Mouse (Mus musculus) liver, adult 2 months (tissue): ENCODE measurements around the gene Msh3. TPM values are rescaled to one million over a fixed set of nuclear protein-coding genes. Genes with fewer than 3 reads are reported as not detected.

Experiments
- DNase-seq: peaks from one replicate; pipeline ENCODE4 v3.0.0-alpha.2; 2011; ENCODE audit warnings: low read depth, low spot score; ENCODE audit errors: extremely low read depth
- H3K27ac ChIP-seq: fragments of 200-500 bp; replicated peaks from 2 replicates; pipeline ENCODE4 v1.5.1; 2012; ENCODE audit warnings: low read depth, mild to moderate bottlenecking, control low read depth, inconsistent platforms, low read length; ENCODE audit not compliant: insufficient read depth
- H3K27me3 ChIP-seq: fragments of 200-500 bp; 2 replicates; pipeline ENCODE4 v1.6.1; 2012; ENCODE audit warnings: mild to moderate bottlenecking, moderate library complexity, low read length, inconsistent platforms; ENCODE audit not compliant: control insufficient read depth, insufficient read depth
- H3K36me3 ChIP-seq: fragments of 200-500 bp; 2 replicates; pipeline ENCODE4 v1.6.1; 2012; ENCODE audit warnings: low read length, inconsistent platforms; ENCODE audit not compliant: control insufficient read depth, insufficient read depth
- H3K4me1 ChIP-seq: fragments of 200-500 bp; 2 replicates; pipeline ENCODE4 v1.6.1; 2011; ENCODE audit warnings: low read length; ENCODE audit not compliant: control insufficient read depth, insufficient read depth
- H3K4me3 ChIP-seq: fragments of 200-500 bp; 2 replicates; pipeline ENCODE4 v1.5.1; 2011; ENCODE audit warnings: low read depth, mild to moderate bottlenecking, control low read depth, low read length, moderate library complexity; ENCODE audit not compliant: insufficient read depth
- H3K79me2 ChIP-seq: fragments of 200-500 bp; 2 replicates; pipeline ENCODE4 v1.6.1; 2012; ENCODE audit warnings: inconsistent platforms, mild to moderate bottlenecking, low read length, moderate library complexity; ENCODE audit not compliant: control insufficient read depth, insufficient read depth
- H3K9ac ChIP-seq: fragments of 200-500 bp; 2 replicates; pipeline ENCODE4 v1.6.1; 2012; ENCODE audit warnings: low read depth, mild to moderate bottlenecking, control low read depth, inconsistent platforms, low read length
- CTCF ChIP-seq: fragments of 200-500 bp; IDR thresholded peaks from 2 replicates; pipeline ENCODE4 v1.5.1; 2011; ENCODE audit warnings: low read depth, low read length, control low read depth
- POLR2A ChIP-seq: fragments of 200-500 bp; IDR thresholded peaks from 2 replicates; pipeline ENCODE4 v1.6.1; 2011; ENCODE audit warnings: low read length, control low read depth; ENCODE audit not compliant: insufficient read depth; ENCODE audit errors: extremely low read depth
- WGBS: fragments of 180-500 bp; shearing (Covaris S2); methylation state at CpG from one replicate; pipeline ENCODE4 v1.1.7; 2018; 5-methylcytosine and 5-hydroxymethylcytosine counted together
- polyA plus RNA-seq: library from polyadenylated mRNA; depleted of rRNA; stranded (reverse); fragments of >200 nt; gene quantifications from 2 replicates; pipeline ENCODE4 v1.2.3, GENCODE M21; 2012
- total RNA-seq: library from RNA; depleted of rRNA; stranded (reverse); fragments of >200 nt; gene quantifications from 2 replicates; pipeline ENCODE4 v1.2.3, GENCODE M21; 2014

Msh3 gene
- total and polyA plus RNA-seq, 2 experiments, result 3.0 to 16.9 TPM

- Histone ChIP-seq H3K27me3 (no peaks in the 10 kb centered on the region), H3K79me2 (no peaks in the 10 kb centered on the region), H3K4me1 (no peaks in the 10 kb centered on the region), H3K4me3 (no peak overlapping the region), H3K36me3 (peaks cover 5% of the 10 kb centered on the region), H3K27ac (no peak overlapping the region), H3K9ac (no peak overlapping the region)
- no peak for DNase-seq
- no peak for TF ChIP-seq CTCF
- TF ChIP-seq POLR2A, result no peak
- WGBS, result 76% methylated on average over 4 of the region's 4 CpGs
These were observed 63.2 kb downstream of the Msh3 start for GRCm38 (mm10) chr13:92291605-92292004.

- Histone ChIP-seq H3K4me3 (no peak overlapping the region), H3K9ac (no peak overlapping the region), H3K27ac (no peak overlapping the region), H3K4me1 (no peaks in the 10 kb centered on the region), H3K36me3 (peaks cover 1% of the 10 kb centered on the region; the same call in 1 of the 2 replicates), H3K79me2 (no peaks in the 10 kb centered on the region), H3K27me3 (no peaks in the 10 kb centered on the region)
- no peak for DNase-seq
- 88% methylated on average over 2 of the region's 2 CpGs for WGBS
- TF ChIP-seq CTCF, result no peak
- no peak for TF ChIP-seq POLR2A
These were observed 77.8 kb downstream of the Msh3 start for GRCm38 (mm10) chr13:92277027-92277426.

DNA sequence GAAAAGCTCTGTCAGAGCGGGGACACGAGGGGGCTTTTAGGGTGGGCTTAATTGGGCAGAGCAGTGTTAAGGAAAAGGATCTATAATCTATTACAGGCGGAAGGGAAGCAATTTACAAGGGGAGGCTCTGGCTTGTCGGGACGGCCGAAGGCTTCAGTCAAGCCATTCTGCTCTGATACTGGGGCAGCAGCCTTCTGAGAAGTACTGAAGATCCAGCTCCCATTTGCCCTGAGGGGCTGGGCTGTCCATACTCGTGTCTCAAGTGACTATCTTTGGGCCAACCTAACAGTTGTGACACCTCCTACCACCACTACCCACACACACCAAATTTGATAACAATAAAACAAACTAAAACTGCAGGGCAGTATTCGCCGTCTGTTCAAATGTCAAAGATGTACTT lies 79.5 kb downstream of the Msh3 start:
- Histone ChIP-seq H3K4me1 (no peaks in the 10 kb centered on the region), H3K4me3 (no peak overlapping the region), H3K9ac (no peak overlapping the region), H3K27me3 (no peaks in the 10 kb centered on the region), H3K27ac (no peak overlapping the region), H3K36me3 (no peaks in the 10 kb centered on the region), H3K79me2 (no peaks in the 10 kb centered on the region)
- no peak for TF ChIP-seq POLR2A
- no peak for TF ChIP-seq CTCF
- 96% methylated on average over 9 of the region's 9 CpGs for WGBS
- no peak for DNase-seq

- no peaks in the 10 kb centered on the region for H3K4me1 ChIP-seq
- H3K27me3 ChIP-seq, result no peaks in the 10 kb centered on the region
- no peak overlapping the region for H3K27ac ChIP-seq
- no peaks in the 10 kb centered on the region for H3K79me2 ChIP-seq
- H3K36me3 ChIP-seq, result no peaks in the 10 kb centered on the region
- WGBS, result 50% methylated on average over 14 of the region's 14 CpGs
- DNase-seq, result peak; percentile 64
- no peak for TF ChIP-seq CTCF
- TF ChIP-seq POLR2A, result no peak
- H3K9ac ChIP-seq, result no peak overlapping the region
- no peak overlapping the region for H3K4me3 ChIP-seq
These were observed 80.3 kb downstream of the Msh3 start for GRCm38 (mm10) chr13:92274274-92275198.

DNA sequence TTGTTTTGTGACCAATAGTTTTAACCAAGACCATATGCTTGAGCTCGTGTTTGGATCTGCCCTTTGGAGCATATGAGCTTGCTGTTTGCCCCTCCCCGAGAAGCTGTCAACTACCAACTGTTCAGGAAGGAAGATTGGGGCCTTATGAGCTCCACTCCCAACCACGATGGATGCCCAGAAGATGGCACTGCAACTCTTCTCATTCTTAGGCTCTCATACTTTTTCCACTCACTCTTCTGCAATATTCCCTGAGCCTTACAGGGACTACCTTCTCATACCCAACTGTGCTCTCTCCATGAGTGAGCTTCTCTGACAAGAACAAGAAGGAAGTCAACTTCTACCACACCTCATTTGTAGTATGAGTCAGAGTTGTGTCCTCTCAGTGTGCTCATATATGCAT lies 87.7 kb downstream of the Msh3 start:
- Histone ChIP-seq H3K27me3 (no peaks in the 10 kb centered on the region), H3K36me3 (peaks cover 3% of the 10 kb centered on the region), H3K9ac (no peak overlapping the region), H3K27ac (no peak overlapping the region), H3K4me1 (no peaks in the 10 kb centered on the region), H3K79me2 (no peaks in the 10 kb centered on the region; the same call in 1 of the 2 replicates), H3K4me3 (no peak overlapping the region)
- DNase-seq, result no peak
- 81% methylated on average over 3 of the region's 3 CpGs for WGBS
- TF ChIP-seq POLR2A, result no peak
- TF ChIP-seq CTCF, result no peak

DNA sequence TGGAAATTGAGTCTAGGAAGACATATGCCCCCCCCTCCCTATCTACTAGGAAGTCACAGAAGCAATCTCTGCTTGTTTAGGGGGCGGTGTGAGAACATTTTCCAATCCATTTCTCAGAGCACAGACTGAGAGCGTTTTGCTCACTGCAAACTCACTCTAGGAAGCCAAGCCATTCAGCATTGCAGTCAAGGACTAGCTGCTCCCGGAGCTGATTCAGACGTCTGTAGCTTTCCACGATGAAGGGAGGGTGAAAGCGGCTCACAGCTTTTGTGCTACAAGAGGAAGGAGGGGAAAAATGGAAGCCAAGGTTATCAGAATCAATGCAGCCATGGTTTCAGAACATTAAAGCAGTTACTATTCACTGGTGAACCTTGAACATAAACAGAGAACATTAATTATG lies 91.2 kb downstream of the Msh3 start:
- Histone ChIP-seq H3K9ac (no peak overlapping the region), H3K27ac (no peak overlapping the region), H3K79me2 (no peaks in the 10 kb centered on the region; the same call in 1 of the 2 replicates), H3K36me3 (peaks cover 9% of the 10 kb centered on the region), H3K27me3 (no peaks in the 10 kb centered on the region), H3K4me1 (no peaks in the 10 kb centered on the region), H3K4me3 (no peak overlapping the region)
- no peak for TF ChIP-seq POLR2A
- no peak for TF ChIP-seq CTCF
- no peak for DNase-seq
- 97% methylated on average over 6 of the region's 6 CpGs for WGBS
